Mouse (Mus musculus): Measurements from ENCODE around the gene Lmf2.

Gene Lmf2

GRCm38 (mm10) chr15:89355241-89356187, at the start of gene Lmf2, which contains the start of gene Ncaph2:
TSS of gene Lmf2 (minus strand) at chr15:89355659.
TSS of gene Ncaph2 (plus strand) at chr15:89355719.
- DNase-seq (ENCODE audit: low spot score): peak; percentile 93

- no peak for DNase-seq (ENCODE audit: low spot score)
Measured at GRCm38 (mm10) chr15:89404831-89405623, 49.6 kb upstream of the Lmf2 start.

GRCm38 (mm10) chr15:89402471-89402870, 47.0 kb upstream of the Lmf2 start:
- no peak for DNase-seq (ENCODE audit: low spot score)

GRCm38 (mm10) chr15:89399716-89400115, 44.3 kb upstream of the Lmf2 start:
- DNase-seq (ENCODE audit: low spot score): no peak

GRCm38 (mm10) chr15:89398146-89398545, 42.7 kb upstream of the Lmf2 start:
- no peak for DNase-seq (ENCODE audit: low spot score)

GRCm38 (mm10) chr15:89396883-89397282, 41.4 kb upstream of the Lmf2 start:
- DNase-seq (ENCODE audit: low spot score): no peak

- DNase-seq (ENCODE audit: low spot score): no peak
Measured at GRCm38 (mm10) chr15:89390081-89390480, 34.6 kb upstream of the Lmf2 start.

- DNase-seq (ENCODE audit: low spot score): no peak
Measured at GRCm38 (mm10) chr15:89387127-89387526, 31.7 kb upstream of the Lmf2 start.

GRCm38 (mm10) chr15:89384617-89385016, 29.2 kb upstream of the Lmf2 start, which contains the start of gene Klhdc7b:
TSS of gene Klhdc7b (plus strand) at chr15:89384917.
- no peak for DNase-seq (ENCODE audit: low spot score)

GRCm38 (mm10) chr15:89379429-89379828, 24.0 kb upstream of the Lmf2 start:
- no peak for DNase-seq (ENCODE audit: low spot score)

- no peak for DNase-seq (ENCODE audit: low spot score)
Measured at GRCm38 (mm10) chr15:89378831-89379401, 23.5 kb upstream of the Lmf2 start, which contains the start of gene Odf3b. TSS of gene Odf3b (minus strand) at chr15:89379282.

- DNase-seq (ENCODE audit: low spot score): no peak
Measured at GRCm38 (mm10) chr15:89377938-89378828, 22.7 kb upstream of the Lmf2 start.

GRCm38 (mm10) chr15:89377362-89377761, 21.9 kb upstream of the Lmf2 start:
- no peak for DNase-seq (ENCODE audit: low spot score)

GRCm38 (mm10) chr15:89376957-89377356, 21.5 kb upstream of the Lmf2 start, which contains the start of gene Tymp:
TSS of gene Tymp (minus strand) at chr15:89377039.
- no peak for DNase-seq (ENCODE audit: low spot score)

- DNase-seq (ENCODE audit: low spot score): no peak
Measured at GRCm38 (mm10) chr15:89376040-89376439, 20.6 kb upstream of the Lmf2 start.

GRCm38 (mm10) chr15:89374801-89375534, 19.5 kb upstream of the Lmf2 start:
- no peak for DNase-seq (ENCODE audit: low spot score)

GRCm38 (mm10) chr15:89374340-89374739, 18.9 kb upstream of the Lmf2 start:
- DNase-seq (ENCODE audit: low spot score): no peak

- peak; percentile 90 for DNase-seq (ENCODE audit: low spot score)
Measured at GRCm38 (mm10) chr15:89373762-89374248, 18.3 kb upstream of the Lmf2 start, which contains the start of gene Sco2. TSS of gene Sco2 (minus strand) at chr15:89373846.

GRCm38 (mm10) chr15:89373027-89373761, 17.7 kb upstream of the Lmf2 start:
- peak; percentile 83 for DNase-seq (ENCODE audit: low spot score)

Data from ovary, postnatal 36 days (tissue).